Mouse (Mus musculus): ENCODE measurements at regions not wholly inside any gene's neighbourhood (a gene's known extent, or its start where the extent isn't known, plus 50 kb on each side); places are given as distances from the start of the nearest gene placed in this dataset.
A peak's percentile ranks its signal among the peaks of the same experiment; 100 is the strongest.

DNA sequence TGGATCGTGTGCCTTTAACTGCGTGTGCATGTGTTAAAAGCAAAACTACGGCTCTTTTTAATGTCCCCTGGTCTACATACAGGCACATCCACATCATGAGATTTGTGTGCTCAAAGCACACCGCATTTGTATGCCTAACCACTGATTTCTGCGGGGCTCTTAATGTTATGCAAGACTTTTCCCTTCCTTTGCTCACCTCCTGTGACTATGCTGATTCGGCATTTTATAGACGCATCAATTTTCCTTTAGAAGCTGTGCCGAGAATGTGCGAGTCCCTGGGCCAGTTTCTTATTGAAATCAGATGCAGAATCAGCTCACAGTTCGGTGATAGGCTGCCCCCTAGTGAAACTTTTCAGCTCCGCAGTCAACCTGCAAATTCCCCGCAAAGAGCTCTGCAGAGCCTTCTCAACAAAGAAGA lies 124.1 kb upstream of the Tank start:
- DNase-seq (ENCODE audit: extremely low spot score in 1 of 2, low spot score in 1 of 2): peak; percentile 84 to 93

DNA sequence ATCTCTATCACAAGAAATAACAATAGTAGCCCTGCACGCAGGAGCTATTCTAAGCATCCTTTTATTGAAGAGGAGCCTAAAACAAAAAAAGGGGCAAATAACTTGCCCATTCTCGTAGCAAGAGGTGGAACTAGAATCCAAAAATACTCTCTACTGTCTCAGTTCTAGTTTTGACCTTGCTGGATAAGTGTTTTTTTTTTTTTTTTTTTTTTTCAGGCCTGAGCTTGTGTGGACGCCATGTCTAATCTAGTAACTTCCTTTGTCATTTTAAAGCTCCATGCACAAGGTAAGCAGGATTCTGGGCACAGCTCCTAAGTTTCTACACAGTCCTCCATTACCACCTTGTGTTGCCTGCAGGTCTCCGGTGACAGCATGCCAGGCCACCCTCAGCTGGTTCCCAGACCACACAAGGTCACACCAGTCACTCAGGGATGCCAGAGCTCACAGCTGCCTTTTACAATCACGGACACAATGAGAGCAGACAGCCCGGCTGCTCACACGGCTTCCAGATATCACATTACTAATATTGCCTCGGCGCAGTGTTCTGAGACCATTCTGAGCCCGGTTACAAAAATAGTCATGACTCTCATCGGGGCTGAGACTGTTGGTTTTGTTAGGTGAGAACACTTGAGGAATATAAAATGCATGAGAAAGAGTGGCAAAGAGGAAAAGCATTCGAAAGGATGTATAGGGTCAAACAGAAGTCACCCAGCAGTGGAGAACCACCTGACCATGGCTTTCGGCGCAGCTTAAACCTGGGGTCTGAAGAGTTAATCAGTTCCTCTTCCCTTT lies 124.7 kb upstream of the Tank start:
- no peak for DNase-seq (ENCODE audit: extremely low spot score in 1 of 2, low spot score in 1 of 2)

DNA sequence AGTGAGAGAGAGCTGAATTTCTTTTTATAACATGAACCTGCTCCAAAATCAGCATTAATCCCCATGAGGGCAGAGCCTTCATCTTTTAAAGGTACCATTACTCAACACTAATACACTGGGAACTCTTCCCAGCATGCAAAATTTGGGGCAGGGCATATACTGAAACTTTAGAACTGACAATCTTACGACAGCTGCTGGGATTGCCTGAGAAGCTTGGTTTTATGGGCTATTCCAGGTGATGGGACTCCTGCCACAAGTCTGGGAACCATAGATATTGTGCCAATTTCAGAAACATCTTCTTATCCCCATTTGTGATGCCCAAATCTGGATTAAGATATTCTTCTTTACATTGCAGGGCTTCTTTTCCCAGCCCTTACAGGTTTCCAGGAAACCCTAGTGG lies 125.8 kb upstream of the Tank start:
- DNase-seq (ENCODE audit: extremely low spot score in 1 of 2, low spot score in 1 of 2): no peak

DNA sequence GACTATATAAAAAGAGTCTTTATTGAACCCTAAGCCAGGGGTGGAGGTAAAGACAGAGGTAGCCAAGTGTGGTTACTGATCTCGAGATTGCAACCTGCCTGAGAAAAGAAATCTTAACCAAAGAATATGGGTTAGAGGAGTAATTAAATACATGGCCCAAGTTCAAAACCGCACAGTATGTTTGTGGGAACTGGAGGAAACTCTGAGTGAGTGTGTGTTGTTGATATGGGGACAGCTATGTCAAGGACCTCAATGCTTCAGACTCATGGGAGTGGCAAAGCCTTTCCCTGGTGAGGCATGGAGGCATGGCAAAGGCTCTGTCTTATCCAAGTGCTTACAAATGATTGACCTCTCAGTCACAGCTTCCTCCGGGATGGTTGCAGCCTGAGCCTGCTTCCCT lies 127.7 kb upstream of the Tank start:
- DNase-seq (ENCODE audit: extremely low spot score in 1 of 2, low spot score in 1 of 2): no peak

DNA sequence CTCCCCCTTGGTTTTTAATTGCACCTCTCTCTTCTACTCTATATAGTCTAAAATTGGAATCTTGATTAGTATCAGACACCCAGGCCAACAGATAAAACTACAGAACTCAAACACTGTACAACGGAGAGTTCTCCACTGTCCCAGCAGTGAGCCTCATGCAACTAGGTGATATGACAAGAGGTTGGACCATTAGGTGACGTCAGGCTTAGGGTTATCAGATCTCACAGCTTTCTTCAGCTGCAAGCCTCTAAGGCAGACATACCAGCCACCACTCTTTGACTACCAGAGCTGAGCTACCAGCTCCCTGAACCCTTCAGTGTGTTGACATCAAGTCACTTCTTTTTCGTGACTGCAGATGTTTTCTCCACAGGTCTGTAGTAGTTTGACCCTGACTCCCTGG lies 141.8 kb upstream of the Tank start:
- DNase-seq (ENCODE audit: extremely low spot score in 1 of 2, low spot score in 1 of 2): no peak

DNA sequence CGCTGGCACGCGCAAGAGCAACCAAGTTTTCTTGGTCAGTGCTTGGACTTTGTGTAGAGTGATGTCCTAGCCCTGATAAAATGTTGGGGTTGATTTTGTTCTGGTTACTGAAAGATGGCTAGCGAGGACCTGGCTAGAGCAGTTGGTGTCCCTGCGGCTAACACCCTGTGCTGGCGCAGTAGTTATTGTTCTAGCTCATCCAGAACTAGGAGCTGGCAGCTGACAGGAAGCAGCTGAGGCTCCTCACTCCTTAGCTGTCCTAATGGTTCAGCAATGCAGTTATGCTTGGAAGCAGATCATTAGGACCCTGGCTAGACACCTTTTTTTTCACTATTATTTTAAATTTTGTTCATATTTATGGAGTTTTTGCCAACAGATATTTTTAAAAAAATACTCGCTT lies 170.5 kb upstream of the Tank start:
- no peak for DNase-seq (ENCODE audit: extremely low spot score in 1 of 2, low spot score in 1 of 2)

DNA sequence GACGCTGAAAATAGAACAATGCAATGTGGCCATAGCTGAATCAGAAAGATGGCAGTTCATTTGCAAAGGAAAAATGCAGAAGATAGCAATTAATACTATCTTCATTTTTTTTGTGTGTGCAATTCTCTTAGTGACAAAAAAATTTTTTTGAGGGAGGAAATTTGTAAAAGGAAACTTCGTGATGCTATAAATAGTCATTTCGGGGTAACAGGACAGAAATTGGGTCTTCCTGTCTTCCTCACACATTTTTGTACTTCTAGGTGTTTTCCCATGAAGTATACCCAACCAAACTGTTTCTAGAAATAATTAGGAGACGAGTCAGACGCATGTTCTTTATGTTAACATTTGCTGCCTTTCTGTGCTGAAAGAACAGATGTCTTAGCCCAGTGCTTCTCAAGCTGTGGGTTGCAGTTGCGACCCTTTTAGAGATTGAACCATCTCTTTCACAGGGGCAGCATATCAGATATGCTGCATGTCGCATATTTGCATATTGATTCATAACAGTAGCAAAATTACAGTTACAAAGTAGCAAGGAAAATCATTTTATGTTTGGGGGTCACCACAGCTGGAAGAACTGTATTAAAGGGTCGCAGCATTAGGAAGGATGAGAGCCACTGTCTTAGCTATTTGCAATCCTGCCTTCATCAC lies 172.2 kb upstream of the Tank start:
- DNase-seq (ENCODE audit: extremely low spot score in 1 of 2, low spot score in 1 of 2): no peak

DNA sequence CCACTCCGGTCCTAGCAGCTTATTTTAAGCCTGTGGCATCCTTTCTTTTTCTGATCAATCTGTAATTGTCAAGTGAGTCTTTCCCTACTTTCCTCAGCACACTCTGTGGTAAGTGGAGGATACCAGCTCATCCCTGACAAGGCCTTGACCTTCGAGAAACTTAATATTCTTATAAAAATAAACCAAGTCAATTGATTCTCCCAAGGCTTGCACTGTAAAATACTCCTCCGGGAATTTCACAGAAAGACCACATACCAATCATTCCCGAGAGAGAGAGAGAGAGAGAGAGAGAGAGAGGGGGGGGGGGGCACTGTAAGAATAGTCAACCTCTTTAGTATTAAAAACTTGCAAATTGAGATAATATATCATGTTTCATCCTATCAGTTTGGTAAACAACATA lies 173.1 kb upstream of the Tank start:
- DNase-seq (ENCODE audit: extremely low spot score in 1 of 2, low spot score in 1 of 2): no peak

DNA sequence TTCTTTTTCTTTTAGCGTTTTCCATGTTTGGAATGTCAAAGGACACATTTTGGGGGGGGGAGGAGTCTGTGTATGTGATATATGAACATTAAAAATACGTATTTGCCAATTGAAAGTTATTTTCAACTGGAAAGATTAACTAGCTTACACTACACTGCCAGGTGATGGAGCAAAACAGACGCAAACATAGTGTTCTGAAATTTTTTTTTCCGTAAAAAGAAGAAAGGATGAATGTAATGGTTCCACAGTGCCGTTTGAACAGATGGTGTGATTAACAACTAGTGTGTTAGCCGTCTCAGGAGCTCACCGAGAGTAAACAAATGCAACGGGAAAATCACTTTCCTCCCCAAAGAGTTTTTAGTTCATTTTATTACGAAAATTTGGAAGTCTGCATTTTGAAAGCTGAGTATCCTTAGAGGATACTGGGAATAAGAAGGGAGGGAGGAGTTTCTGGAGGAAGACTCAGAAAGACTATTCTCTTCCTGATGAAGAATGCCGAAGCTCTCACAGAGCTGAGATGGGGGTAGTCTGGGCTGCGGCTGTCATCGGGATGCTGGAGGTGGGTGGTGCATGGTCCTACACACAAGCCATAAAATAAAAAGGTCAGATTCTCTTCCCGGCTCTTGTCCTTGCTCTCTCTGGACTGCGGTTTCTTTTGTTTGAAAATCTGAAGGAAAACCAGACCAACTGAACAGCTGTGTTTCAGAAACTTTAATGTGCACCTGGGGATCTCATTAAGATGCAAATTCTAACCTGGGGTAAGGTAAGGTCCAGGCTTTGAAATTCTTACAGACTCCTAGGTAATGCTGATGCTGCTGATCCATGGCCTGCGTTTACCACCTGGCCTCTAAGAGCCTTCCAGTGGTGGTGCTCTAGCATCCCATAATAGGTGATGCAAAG lies 175.5 kb upstream of the Tank start:
- no peak for DNase-seq (ENCODE audit: extremely low spot score in 1 of 2, low spot score in 1 of 2)

DNA sequence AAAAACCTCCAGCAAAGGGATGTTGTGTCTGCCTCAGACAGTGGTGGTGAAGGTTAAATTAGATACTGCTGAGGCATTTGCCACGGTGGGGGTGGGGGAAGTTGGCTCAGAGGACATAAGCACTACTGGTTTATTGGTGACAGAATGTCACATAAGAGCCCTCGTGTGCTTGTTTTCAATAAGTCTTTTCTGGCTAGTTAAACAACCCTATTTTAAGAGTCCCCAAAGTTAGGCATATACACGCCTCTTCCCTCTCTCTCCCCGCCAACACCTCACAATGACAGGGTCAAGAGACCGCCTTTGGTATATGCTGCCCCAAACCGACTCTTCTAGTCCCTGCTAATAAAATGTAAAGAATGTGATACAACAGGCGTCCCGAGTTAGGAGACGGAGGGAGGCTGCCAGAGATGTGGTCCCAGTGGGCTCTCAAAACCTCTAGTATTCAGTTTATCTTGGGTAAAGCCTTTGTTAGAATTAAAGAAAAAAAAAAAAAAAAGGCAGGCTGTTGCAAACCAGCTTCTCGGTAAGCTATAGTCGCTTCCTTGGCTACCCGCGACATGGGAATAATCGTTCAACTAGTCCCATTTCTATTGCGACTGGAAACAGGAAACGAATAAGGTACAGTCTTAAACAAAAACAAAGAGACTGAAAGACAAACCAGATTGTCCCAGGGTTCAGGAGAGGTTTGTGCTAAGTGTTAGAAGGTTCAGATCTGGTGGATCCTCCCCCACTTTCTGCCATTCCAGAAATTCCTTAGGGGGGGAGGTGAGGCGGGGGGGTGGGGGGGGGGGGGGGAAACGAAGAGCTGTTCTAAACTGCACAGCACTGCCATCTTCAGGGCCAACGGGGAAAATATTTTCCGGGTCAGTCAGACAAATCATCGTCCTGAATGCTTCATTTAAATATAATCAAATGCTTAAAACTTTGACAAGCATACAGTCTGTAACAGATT lies 176.5 kb upstream of the Tank start:
- peak; percentile 48 to 74 for DNase-seq (ENCODE audit: extremely low spot score in 1 of 2, low spot score in 1 of 2)

DNA sequence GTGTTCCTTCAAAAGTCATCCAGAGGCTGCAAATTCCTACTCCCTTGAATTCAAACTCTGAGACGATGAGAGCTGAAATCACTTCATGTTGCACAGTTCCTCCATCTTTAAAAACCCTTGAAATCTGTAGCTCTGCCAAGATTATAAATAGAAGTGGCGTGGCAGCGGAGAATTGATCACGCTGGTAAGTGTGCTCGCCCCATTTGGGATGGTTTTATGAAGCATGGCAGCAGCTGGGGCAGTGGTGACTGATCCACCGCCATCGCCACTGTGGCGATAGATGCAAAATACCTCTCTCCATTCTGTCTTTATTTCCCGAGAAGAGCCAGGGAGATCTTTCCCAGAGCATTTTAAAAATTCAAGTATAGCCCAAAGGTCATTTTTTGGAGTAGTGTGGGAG lies 179.8 kb upstream of the Tank start:
- no peak for DNase-seq (ENCODE audit: extremely low spot score in 1 of 2, low spot score in 1 of 2)

DNA sequence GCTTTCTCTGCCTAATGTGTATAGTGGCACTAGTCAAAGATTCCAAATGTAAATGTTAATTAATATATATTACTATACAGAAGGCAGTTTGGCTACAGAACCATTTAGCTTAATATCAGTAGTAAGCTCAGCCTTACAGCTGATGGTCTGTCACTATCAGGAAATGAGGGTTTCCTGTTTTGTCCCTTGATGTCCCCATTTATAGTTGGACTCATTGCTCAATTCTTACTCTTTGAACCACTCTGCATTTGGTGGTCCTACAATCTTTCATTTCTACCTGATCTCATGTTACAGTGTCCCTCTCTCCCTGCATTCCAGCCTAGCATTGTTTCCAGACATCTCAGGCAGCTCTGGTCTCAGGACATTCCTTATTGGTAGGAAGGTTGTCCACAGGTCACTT lies 188.8 kb upstream of the Tank start:
- no peak for DNase-seq (ENCODE audit: extremely low spot score in 1 of 2, low spot score in 1 of 2)

DNA sequence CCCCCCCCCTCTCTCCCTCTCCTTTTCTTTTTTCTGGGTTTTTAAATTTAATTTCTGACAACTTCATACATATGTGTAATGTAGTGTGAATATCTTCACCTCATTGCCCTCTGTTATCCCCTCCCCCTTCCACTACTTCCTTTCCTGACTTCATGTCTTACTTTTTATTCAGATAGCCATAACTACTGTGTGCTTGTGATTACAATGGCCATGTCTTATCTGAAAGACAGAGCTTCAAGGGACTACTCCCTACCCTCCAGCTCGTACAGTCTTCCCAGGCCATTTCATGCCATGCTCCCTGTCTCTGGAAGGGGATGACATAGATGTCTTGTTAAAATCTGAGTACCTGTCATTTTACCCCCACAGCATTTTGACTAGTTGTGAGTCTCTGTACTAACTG lies 189.2 kb upstream of the Tank start:
- DNase-seq (ENCODE audit: extremely low spot score in 1 of 2, low spot score in 1 of 2): no peak

DNA sequence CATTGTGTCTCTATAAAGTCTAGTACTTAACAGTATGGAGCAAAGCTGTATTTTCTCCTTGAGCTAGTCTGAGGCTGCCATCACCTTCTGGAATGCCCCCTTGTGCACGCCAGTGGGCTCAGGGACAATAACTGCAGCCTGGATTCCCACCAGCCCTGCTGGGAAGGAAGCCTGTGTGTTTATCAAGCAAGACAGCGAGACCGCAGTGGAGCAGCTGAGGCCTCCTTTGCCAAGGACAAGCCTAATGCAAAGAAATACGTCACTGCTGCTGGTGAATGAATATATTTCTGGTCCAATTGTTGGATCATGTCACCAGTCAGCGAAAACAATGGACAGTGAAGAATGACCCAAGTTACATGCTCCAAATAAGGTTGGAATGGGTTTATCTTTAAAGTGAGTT lies 190.8 kb upstream of the Tank start:
- no peak for DNase-seq (ENCODE audit: extremely low spot score in 1 of 2, low spot score in 1 of 2)

DNA sequence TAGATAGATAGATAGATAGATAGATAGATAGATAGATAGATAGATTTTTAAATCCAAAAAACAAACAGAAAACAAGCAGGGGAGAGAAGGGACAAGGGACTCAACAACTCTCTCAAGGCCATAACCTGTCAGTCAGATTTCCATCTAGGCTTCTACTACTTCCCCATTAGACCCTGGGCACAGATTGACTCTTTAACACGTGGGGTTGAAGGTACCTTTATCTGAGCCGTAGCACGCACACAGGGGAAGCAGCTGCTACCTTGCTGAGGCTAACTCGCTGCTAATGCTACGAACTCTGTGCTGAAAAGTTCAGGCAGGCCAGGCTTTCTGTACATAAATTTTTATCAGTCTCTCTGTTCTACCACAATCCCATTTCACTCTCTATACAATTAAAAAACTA lies 191.4 kb upstream of the Tank start:
- no peak for DNase-seq (ENCODE audit: extremely low spot score in 1 of 2, low spot score in 1 of 2)

DNA sequence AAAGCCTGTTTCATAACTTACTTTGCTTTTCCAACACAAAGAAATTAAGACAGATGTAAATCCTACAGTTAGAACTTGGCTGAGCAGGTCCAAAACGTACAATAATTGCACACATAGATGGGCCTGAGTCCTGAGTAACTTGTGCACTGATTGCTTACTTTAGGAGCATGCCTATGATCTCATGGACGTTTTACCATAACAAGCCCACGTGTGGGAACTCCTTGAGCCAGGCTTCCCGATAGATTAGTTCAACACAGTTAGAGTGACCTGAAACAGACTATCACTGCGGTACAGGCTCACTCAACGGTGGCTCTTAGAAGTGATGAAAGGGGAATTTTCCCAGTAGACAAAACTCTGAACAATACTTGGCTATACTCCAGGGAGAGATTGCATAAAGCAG lies 193.9 kb upstream of the Tank start:
- no peak for DNase-seq (ENCODE audit: extremely low spot score in 1 of 2, low spot score in 1 of 2)

DNA sequence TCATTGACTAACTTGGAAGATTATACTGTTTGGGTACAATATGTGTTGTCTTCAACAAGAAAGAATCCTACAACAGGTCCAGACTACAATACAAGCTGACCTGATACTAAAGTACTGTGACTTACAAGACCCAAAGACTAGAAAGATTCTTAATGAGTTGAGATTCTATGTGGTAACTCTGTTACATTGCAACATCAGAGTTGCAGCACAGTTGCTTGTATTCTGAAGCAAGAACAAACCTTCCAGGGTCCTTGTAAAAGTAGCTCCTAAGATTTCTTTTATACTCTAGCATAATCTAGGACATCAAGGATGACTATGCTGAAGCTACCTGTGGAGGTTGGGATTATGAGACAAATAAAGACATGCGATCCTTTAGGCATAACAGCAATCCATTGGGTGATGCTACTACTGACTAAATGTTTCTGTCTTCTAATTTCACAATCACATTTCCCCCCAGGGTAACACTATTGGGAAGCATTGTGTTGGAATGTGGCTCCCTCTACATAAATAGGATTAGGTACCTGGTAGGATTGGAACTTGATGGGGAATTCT lies 194.6 kb upstream of the Tank start:
- DNase-seq (ENCODE audit: extremely low spot score in 1 of 2, low spot score in 1 of 2): no peak

DNA sequence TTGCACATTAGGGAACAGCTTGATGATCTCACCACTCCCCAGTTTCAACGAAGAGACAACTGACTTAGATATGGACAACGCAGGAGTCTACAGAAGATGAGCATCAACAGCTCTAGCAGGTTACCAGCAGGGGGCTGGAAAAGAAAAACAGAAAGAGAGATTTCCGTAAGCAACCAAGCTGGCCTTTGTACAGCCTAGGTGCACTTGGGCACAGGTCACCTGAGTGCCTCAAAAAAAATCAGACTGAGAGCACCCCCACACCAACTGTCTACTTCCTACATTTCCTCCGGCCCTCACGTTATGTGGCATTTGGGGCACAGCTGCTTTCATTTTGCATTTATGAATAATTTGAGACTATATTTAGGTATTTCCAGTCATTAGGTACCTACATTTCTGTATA lies 199.3 kb upstream of the Tank start:
- no peak for DNase-seq (ENCODE audit: extremely low spot score in 1 of 2, low spot score in 1 of 2)

DNA sequence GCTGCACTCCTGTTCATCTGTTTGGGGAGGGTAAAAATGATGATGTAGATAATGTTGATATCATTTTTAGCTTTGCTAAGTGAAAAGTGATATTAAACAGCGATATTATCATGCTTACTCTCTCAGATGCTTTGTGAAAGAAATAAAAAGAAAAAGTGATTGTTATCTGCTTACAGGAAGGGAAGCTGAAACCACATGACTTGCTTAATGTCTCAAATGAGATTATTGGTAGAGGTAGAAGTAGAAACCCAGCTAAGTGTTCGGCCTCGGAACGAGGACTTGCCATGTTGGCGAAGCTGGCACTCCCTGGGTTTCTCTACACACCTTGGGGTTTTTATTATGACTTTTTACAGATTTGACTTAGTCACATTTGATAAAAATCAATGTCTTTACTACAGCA lies 200.1 kb upstream of the Tank start:
- DNase-seq (ENCODE audit: extremely low spot score in 1 of 2, low spot score in 1 of 2): no peak

DNA sequence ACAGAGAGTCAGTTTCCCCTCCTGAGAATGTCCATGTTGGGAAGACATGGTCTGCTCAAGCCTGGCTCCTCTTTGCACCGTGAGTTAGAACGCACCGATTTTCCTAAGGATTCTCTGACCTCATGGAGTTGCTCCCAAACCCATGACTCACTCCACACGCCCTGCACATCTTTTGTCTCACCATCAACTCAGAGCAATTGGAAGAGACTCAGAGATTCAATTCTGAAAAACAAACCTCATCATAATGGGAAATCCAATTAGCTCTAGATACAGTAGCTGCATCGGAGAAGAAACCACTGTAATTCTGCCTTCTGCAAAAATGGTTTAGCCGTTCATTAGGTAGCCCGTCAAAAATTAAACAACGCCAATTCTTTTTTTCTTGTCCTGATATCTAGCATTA lies 200.6 kb upstream of the Tank start:
- DNase-seq (ENCODE audit: extremely low spot score in 1 of 2, low spot score in 1 of 2): no peak

Data from layer of hippocampus, postnatal 25 days (tissue).